Mouse (Mus musculus) hindlimb bud, embryonic 11.5 days (tissue): ENCODE measurements around the gene Tm4sf1.

Experiments used
- DNase-seq: peaks from one replicate; pipeline ENCODE4 v3.0.0-alpha.2; 2012; ENCODE audit warnings: low read depth, low spot score; ENCODE audit errors: extremely low spot score

Tm4sf1 gene

GRCm38 (mm10) chr3:57301921-57302539, at the start of gene Tm4sf1:
TSS of gene Tm4sf1 (minus strand) at chr3:57301988.
- no peak for DNase-seq

GRCm38 (mm10) chr3:57344811-57345210, 43.0 kb upstream of the Tm4sf1 start:
- DNase-seq: no peak

GRCm38 (mm10) chr3:57343837-57344607, 42.2 kb upstream of the Tm4sf1 start:
- no peak for DNase-seq

- DNase-seq: no peak
These were observed 41.2 kb upstream of the Tm4sf1 start for GRCm38 (mm10) chr3:57342976-57343375.

GRCm38 (mm10) chr3:57341321-57341720, 39.5 kb upstream of the Tm4sf1 start:
- DNase-seq: no peak

- DNase-seq: no peak
These were observed 33.5 kb upstream of the Tm4sf1 start for GRCm38 (mm10) chr3:57335080-57335815.

GRCm38 (mm10) chr3:57327941-57328340, 26.2 kb upstream of the Tm4sf1 start:
- no peak for DNase-seq

- DNase-seq: no peak
These were observed 5.3 kb upstream of the Tm4sf1 start for GRCm38 (mm10) chr3:57307076-57307475.

- DNase-seq: no peak
These were observed 3.8 kb upstream of the Tm4sf1 start for GRCm38 (mm10) chr3:57305564-57305963.

- DNase-seq: no peak
These were observed 2.7 kb upstream of the Tm4sf1 start for GRCm38 (mm10) chr3:57304484-57304883.

- no peak for DNase-seq
These were observed 2.3 kb upstream of the Tm4sf1 start for GRCm38 (mm10) chr3:57304050-57304449.

- DNase-seq: no peak
These were observed 1.7 kb upstream of the Tm4sf1 start for GRCm38 (mm10) chr3:57303486-57303885.

- no peak for DNase-seq
These were observed 1.1 kb upstream of the Tm4sf1 start for GRCm38 (mm10) chr3:57302886-57303285.

GRCm38 (mm10) chr3:57301366-57301765, 422 bp downstream of the Tm4sf1 start:
- no peak for DNase-seq

GRCm38 (mm10) chr3:57297991-57298390, 3.8 kb downstream of the Tm4sf1 start:
- no peak for DNase-seq

- DNase-seq: no peak
These were observed 5.2 kb downstream of the Tm4sf1 start for GRCm38 (mm10) chr3:57296574-57296973.

GRCm38 (mm10) chr3:57295631-57296030, 6.2 kb downstream of the Tm4sf1 start:
- no peak for DNase-seq

GRCm38 (mm10) chr3:57294742-57295525, 6.9 kb downstream of the Tm4sf1 start:
- no peak for DNase-seq

- DNase-seq: no peak
These were observed 7.9 kb downstream of the Tm4sf1 start for GRCm38 (mm10) chr3:57293925-57294324.

- no peak for DNase-seq
These were observed 9.0 kb downstream of the Tm4sf1 start for GRCm38 (mm10) chr3:57292826-57293225.

- no peak for DNase-seq
These were observed 12.8 kb downstream of the Tm4sf1 start for GRCm38 (mm10) chr3:57288944-57289491.
